Mouse (Mus musculus): Measurements from ENCODE around the gene Lzts2.

DNA sequence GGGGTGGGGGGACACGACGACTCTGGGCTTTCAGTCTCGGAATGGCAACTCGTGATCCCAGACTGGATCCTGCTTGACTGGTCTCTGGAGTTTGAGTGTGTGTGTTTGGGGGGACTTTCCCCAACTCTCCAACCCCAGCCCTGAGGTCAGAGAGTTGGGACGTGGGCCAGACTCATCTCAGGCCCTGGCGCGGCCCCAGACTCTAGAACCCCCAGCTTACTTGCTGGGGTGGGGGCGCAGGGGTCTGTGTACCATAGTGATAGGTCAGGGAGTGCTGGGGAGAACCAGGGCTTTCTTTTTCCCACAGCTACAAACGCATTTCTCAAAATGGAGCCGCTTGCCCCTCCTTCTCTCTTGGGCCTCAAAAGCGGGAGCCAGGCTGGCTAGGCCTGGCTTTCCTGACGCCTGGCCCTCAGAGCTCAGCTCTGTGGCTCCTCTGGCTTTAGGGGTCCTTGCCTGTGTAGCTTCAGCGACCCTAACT, 4.2 kb downstream of the Lzts2 start:
- TF ChIP-seq CTCF (IDR thresholded peaks at IDR 0.05; ENCODE audit: low read depth) (no peak), EP300 (optimal IDR thresholded peaks at IDR 0.05) (no peak)
